Mouse (Mus musculus): ENCODE data around the gene Gm15107. TPM values are rescaled to one million over a fixed set of nuclear protein-coding genes. Genes with fewer than 3 reads are reported as not detected.
"Not testable (repeated sequence)": the region's sequence is repeated elsewhere in the genome, so short reads cannot be mapped to it uniquely, and the experiment has no call there.

The Gm15107 gene
- not detected in 2 replicates for polyA plus RNA-seq (2014; fragmentation: Nextera tagmentation; extraction: Ambion mirVana)

DNA sequence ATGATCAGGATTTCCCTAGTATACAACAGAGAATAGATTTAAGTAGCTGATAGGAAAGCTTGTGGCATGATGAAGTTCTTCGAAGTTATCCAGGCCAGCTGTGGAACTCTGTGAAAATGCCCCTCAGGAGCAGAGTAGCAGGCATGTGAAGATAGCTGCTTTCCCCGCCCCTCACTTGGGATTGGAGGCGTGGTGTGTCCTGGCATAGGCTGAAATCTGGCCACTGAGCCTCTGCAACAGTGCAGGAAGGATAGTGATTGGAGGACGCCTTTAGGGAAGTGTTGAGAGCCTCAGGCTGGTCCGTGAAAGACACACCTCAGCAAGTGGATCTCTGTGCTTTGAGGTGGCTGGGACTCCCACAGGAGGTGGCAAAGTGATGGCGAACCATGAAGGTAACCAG, at the start of gene Gm15107:
TSS of gene Gm15107 (plus strand) at position 301 of the 400 bp plus-strand sequence.
- WGBS, result 100% methylated on average over 1 of the region's 6 CpGs
- not testable (repeated sequence) for H3K4me3 ChIP-seq (ENCODE audit: low read depth, low read length); H3K9me3 ChIP-seq (ENCODE audit: control insufficient read depth, low read length); ATAC-seq (replicated peaks; ENCODE audit: low FRiP score); DNase-seq (ENCODE audit: low spot score); H3K36me3 ChIP-seq (ENCODE audit: control insufficient read depth, insufficient read depth, low read length); H3K27ac ChIP-seq (ENCODE audit: low read depth, low read length); H3K4me2 ChIP-seq (ENCODE audit: low read depth, low read length, severe bottlenecking); H3K4me1 ChIP-seq (replicated peaks; ENCODE audit: control insufficient read depth, insufficient read depth, low read length); H3K9ac ChIP-seq (ENCODE audit: low read length); H3K27me3 ChIP-seq (ENCODE audit: control insufficient read depth, insufficient read depth, low read length)

Other genes starting within 250 kb of the Gm15107 start
- gene Gm15080, start 187.7 kb upstream of the Gm15107 start, polyA plus RNA-seq (2014; fragmentation: Nextera tagmentation; extraction: Ambion mirVana), result not detected in 2 replicates